Mouse (Mus musculus): ENCODE measurements around the gene Trpv1.

DNA sequence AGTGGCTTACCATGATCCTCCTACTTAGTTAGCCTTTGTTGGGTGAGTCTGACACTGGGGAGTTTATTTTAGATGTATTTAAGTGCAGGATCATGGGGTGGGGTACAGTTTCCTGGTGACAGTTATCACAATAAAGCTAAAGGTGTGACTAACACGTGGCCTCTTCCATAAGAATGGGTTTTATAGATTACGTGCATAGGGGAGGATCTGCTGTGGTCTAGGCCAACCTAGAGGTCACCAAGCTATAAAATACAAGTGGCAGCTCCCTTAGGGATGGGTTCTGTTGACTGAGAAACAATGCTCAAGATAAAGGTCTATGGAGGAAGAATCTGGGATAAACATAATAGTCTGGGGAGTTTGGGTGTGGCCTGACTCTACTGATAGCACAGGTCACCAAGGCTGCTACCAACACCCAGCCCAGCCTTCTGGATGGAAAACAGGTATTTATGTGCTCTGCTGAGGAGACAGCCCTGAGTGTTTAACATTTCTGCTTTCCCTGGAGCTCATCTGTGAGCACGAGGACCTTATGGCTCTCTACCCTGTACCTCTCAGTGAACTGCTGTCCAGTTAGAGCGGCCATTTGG, 23.4 kb downstream of the Trpv1 start:
- TF ChIP-seq CTCF (IDR thresholded peaks at IDR 0.05; ENCODE audit: control insufficient read depth, insufficient read depth, insufficient replicate concordance, low read depth, low read length) (no peak), POLR2A (IDR thresholded peaks at IDR 0.05; ENCODE audit: control insufficient read depth, low read depth, low read length) (no peak)
